Mouse (Mus musculus) ovary, postnatal 10 days (tissue): ENCODE data around the gene Apobec3.

Experiments used
- DNase-seq: peaks from one replicate; pipeline ENCODE4 v3.0.0; 2022; ENCODE audit warnings: low spot score

Apobec3 gene

DNA sequence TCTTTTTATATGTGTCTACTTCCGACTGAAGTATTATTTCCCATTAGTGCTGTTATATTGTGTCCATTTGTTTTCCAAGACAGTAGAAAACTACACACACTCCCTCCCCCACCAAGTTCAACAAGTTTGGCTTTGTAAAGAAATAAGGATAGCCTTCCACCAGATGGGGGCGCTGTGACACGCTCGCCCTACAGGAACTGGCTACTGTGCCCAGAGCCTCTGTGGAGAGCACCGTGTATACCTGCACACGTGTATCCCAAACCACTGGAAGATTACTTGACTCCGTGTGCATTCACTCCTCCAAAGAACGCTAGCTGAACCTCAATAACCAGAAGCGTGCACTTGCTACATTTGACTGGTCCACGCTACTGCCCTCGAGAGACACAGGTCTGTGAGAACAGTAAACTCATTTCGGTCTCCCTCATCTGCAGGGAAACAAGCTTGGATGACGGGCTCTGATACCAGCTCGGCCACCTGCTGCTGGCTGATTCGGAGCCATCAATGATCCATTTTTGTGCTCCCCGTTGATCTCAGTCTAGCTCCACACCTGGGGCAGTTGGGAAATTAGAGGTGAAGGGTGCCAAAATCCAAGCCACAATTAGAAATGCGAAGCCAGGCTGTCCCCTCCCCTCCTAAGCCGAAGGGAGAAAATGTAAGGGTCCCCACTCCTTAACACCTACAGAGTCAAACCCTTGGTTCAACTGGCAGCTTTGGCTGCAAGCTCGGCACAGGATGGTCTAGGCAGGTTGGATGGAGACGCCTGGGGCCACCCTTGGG, at the start of gene Apobec3:
Gene Apobec3 (plus strand): TSS at position 224 of the 777 bp plus-strand sequence.
- peak; percentile 31 for DNase-seq

DNA sequence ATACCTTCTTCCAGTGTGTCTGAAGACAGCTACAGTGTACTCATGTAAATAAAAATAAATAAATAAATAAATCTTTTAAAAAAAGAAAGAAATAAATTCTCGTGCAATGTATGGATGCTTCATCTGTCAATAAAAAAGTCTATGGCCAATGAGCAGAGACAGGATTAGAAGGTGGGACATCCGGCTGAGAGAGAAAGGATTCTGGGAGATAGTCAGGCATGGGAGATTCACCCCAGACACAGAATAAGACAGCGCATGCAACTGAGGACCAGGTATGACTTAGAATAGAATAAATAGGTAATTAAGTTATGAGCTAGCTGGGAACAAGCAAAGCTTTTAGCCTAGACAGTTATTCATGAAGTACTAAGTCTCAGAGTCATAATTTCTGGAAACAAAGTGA, 48.5 kb upstream of the Apobec3 start:
- DNase-seq, result no peak

DNA sequence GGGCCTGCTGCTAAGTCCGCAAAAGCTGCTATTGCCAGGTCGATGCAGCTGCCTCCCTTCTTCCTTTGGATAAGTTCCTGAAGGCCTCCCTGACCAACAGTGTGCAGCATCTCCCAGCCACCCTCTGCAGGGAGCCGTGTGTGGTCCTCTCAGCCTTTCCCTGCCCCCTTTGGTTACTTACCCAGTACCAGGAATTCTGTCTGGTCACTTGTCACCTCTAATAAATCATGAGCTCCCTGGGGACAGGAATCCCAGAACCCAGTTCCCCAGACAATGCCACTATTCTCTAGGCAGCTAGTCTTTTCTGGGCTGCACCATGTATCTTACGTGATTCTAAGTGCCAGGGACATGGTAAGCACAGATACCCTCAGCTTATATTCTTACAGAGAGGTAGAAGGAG, 45.5 kb upstream of the Apobec3 start:
- no peak for DNase-seq

DNA sequence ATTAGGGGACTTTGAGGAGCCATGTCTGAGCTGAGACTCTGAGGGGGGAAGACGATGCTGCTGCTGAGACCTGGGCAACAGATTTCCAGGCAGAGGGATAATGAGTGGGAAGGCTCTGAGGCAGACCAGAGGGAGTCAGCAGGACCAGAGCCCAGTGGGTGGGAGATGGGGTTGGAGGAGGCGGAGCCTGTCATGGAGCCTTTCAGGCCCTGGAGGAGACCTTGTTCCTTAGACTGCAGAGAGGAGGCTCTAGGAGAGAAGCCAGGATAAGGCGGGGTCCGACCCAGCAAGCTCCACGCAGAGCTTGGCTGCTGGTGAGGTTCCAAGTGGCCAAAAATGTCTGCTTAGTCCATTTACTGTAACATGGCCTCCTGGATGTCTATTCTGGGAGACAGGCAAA, 44.4 kb upstream of the Apobec3 start:
- DNase-seq, result no peak

DNA sequence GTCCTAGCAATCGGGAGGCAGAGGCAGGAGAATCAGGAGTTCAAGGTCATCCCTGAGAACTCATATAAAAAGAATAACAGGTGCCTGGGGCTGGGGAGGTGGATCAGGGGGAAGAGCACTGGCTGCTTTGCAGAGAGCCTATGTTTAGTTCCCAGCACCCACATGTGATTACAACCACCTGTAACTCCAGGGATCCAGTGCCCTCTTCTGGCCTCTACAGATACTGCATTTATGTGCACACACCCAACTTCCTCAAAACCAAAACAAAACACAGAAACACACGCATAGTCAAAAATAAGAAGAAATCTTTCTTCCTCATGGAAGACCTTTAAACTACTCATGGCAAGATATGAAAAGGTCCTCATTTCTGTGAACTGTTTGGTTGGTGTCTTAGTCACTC, 41.3 kb upstream of the Apobec3 start:
- DNase-seq, result no peak

DNA sequence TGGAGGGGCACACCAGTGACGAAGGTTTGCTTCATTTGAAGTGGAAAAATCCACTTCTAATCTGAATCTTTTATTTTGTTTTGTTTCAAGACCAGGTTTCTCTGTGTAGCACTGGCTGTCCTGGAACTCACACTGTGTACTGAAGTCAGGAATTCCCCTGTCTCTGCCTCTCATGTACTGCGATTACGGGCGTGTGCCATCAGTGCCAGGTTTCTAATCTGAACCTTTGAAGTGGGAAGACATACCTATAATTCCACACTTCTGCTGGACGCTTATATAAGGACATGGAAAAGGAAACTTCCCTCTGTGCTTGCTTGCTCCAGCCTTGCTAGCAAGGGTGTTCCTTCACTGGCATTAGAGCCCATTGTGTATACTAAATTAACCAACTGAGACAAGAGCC, 32.5 kb upstream of the Apobec3 start:
- no peak for DNase-seq

DNA sequence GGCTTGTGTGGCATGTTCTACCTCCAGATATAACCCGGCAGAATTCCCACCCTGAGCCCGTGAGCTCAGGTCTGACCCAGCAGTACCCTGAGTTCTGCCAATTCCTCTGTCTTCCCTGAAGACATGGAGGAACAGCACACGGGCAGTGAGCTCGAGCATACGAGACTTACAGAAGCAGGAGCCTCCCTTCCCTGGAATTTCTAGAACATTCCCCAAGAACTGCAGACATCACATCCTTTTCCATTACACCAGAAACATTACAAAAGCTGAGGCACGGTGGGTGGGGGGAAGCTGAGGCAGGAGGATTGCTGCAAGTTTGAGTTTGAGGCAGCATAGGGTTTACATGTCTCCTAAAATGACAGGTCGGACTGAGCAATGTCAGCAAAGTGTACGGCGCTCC, 31.6 kb upstream of the Apobec3 start:
- no peak for DNase-seq

DNA sequence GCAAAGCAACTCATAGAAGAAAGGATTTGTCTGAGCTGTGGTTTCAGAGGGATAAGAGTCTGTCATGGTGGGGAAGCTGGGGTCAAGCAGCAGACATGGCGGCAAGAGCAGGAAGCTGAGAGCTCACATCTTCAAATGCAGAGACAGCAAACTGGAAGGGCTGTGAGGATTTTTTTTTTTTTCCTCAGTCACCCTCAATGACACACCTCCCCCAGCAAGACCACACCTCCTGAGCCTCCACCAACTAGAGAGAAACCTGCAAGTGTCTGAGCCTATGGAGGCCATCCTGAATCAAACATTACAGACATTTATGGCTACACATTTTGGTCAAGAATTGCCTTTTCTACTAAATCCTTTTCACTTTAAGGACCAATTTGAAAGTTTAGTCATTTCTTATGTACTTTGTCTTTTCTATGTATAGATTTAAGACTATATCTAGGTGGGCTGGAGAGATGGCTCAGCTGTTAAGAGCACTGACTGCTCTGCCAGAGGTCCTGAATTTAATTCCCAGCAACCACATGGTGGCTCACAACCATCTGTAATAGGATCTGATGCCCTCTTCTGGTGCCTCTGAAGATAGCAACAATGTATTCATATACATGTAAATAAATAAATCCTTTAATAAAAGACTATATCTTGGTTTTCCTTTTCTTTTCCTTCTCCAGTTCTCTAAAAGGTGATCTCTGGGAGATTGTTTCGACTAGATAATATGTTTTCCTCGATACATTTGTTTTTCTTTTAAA, 24.0 kb upstream of the Apobec3 start:
- DNase-seq, result no peak

DNA sequence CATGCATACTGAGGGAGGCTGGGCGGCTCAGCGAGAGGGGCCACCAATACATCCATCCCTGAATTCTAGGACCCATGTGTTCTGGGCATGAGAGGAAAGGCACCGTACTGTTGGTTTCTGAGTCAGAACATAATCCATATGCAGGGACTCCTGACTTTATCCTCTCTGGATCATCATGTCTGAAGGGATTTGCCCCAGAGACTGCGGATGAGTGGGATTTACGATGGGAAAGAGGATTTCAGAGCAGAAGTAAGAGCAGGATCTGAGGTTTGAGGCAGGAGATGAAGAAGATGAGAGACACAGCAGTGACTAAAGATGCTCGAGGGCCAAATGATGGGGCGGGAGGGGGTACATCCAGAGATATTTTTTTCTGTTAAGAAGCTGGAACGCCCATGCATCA, 17.9 kb upstream of the Apobec3 start:
- no peak for DNase-seq

DNA sequence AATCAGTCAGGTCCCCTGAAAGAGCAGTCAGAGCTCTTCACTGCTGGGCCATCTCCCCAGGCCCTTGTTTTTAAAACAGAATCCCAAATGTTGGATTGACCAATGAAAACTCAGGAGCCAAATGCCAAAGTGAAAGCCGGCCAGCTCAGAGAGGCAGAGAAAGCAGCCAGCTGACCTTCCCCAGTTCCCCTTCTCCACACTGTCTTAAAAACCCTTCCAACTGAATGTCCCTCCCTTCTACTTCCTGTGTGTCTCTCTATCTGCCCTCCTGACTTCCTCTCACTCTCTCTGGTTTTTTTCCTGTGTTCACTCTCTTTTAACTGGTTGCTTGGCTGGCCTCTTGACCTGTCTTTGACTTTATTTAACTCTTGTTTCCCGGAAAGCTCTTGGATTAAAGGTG, 17.5 kb upstream of the Apobec3 start:
- DNase-seq, result no peak

DNA sequence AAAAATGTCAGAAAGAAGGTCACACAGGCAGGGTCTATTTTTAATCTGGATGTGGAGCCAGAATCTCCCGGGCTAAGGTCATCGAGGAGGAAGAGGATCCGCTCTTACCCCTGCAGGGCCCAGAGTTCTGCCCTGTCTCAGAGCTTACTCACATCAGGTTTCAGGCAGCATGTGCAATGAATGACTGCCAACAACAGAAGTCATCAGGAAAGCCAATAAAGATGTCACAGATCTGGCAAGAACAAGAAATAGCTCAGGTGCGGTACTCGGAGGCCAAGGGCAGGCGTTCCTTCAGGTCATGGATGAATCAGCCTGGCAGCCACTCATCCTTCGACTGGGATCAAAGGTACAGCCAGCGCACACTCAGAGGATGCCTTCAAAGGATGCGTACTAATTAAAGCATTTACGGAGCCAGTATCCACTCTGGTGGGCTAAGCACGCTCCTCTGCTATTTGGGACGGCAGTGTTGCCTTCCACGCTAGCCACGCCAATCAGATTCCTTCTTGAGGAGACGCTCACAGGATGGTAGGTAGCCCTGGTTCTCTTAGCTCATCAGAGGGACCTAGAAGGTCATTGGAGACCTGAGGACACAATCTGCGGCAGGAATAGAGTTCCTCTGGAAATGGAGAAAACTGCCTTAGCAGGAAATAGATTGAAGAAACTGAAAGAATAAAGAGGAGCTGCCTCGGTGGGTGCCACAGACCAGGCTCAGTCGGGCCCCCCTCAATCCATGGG, 16.0 kb upstream of the Apobec3 start:
- no peak for DNase-seq

DNA sequence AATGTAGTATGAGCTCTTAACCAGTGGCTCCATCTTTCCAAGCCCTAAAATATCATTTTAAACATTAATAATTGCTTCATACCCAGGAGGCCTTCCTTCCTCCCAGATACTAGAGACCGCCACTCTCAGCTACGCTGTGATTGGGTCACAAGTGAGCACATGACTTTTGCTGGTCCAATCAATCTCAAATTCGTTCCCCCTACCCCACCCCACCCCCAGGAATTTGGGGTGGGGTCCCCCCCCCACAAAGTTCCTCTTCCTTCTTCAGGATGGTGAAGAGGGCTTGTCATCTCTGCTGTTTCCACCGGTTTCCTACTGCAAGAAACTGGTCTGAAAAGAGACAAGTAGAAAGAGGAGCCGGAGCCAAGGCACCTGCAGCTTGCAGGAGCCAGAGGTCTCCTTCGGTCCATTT, 12.7 kb upstream of the Apobec3 start:
- DNase-seq, result no peak

DNA sequence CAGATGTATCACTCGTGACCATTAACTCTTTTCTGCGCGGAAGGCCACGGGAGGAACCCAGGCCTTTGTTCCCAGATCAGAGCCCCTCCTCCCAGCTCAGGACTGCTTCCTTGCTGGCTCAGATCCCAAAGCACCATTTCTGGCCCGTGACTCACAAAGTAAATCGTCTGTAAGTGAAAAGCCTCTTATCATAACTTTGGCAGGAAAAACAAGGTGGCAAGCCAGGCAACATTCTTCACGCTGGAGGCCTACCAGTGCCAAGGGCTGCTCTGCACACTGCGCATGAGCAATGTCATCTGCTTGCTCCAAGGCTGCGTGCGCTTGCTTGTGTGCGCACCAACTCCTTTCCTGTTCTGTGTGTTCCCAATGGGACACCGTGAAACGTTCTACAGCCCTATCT, 12.1 kb upstream of the Apobec3 start:
- peak; percentile 58 for DNase-seq

DNA sequence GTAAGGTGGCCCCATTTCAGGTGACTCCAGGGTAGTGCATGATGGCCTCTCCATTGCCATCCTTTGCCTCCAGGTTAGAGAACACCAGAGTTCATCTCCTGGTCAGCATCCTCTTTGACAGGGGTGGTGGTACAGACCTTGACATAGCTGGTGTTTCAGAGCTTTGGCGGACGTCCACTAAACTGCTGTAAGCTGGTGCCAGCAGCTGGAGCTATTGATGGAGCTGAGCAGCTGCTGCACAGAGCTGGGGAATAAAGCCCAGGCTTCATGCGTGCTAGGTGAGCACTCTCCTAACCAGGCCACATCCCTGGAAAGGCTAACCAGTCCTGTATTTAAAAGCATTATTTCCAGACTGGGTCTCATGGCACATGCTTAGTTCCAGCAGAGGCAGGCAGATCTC, 11.0 kb upstream of the Apobec3 start:
- no peak for DNase-seq

DNA sequence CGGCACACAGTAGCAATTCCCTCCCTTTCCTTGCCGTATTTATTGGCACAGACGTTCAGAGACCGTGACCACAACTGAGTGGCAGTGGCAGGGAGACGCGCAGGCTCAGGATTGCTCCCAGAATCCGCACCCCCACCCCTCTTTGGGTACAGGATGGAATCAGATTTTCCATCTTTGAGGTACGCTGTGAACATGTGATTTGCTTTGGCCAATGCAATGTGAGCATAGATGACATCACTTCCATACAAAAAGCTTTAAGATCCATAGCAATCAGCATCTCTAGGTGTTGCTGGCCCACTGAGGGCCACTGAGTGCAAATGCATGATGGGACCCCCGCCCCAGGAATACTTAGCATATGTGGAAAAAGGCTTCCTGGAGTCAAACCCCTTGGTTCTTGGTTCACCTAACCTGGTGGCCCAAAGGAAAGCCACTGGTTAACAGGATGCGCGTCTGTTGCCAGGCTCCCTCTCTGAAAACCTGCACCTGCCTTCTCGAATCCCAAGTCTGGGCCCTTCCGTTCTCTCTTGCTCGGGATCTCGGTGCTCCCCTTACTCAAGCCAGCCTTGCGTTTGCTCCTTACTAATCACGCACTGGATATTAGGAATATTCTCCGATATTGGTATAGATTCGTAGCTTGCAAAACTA, 8.7 kb upstream of the Apobec3 start:
- no peak for DNase-seq

DNA sequence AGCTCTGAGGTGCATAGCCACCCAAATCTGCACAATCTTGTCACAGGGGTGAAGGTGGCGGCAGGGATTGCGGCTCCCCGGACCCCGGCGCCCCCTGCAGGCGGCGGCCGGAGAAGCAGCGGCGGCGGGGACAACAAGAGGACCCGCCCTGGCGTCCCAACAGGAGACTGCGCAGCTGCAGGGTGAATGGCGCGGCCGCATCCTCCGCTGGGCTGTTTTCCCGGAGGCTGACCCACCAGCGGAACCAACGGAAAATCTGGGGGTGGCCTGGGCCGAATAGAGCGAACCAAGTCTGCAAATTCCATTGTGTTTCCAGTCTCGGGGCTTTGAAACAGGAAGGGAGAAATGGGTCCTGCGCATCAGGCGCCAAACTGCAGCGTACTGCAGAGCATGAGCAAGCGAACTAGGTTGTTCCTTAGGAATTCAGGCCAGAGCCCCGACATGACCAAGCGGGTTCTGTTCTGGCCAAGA, 8.1 kb upstream of the Apobec3 start:
- peak; percentile 90 for DNase-seq

DNA sequence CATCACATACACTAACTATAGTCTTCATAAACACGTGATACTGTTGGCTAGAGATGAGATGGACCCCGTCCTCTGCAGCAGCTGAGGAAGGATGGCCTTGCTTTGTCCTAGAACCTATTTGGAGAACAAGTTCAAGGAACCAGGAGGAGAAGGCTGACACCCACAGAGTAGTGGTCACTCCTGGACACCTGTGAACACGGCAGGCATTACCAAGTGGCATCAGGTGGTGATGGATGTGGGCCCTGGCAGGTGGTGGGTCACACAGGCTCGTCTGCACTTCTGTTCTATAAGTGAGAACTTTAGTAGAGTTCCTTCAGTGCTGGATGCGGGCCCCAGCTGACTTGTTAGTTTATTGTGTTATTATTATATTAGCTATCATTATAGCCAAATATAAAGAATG, 6.6 kb upstream of the Apobec3 start:
- no peak for DNase-seq

DNA sequence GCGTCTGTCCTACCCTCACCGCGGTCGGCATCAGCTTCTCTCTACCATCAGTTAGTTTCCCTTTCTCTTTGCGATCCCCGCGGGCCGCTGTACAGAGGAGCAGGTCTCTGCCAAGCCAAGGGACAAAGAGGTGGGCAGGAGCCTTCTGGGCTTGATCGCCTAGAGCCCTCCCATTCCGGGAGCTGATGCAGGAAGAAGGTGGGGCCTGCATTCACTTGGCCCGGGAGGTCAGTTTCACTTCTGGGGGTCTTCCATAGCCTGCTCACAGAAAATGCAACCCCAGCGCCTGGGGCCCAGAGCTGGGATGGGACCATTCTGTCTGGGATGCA, 718 bp downstream of the Apobec3 start:
- DNase-seq, result peak; percentile 28

DNA sequence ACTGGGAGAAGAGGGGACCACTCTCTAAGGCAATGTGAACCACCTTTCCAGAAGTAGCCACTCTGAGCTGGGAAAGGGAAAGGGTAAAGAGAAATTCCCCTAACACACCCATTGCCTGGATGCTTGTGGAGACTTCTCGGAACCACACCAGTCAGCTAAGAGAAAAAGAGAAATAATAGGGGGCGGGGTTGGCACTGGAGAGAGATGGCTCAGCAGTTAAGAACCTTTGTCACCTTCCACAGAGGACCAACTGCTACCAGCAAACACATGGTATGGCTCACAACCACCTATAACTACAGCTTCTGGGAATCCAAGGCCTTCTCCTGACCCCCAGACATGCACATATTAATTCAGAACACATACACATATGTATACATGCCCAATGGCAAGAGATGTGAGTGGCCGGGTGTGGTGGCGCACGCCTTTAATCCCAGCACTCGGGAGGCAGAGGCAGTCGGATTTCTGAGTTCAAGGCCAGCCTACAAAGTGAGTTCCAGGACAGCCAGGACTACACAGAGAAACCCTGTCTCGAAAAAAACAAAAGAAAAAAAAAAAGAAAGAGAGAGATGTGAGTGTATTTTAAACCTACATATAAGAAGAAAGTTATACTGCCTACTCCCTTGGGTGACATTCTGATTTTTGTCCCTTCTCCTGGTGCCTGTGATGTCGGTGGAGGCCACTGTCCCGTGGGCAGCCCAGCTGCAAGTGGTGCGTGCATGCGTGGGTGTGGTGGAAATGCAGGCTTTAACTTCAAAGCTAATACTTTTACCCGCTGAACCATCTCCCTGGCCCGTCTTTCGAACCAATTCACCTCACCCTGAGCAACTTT, 1.8 kb downstream of the Apobec3 start:
- DNase-seq, result no peak

DNA sequence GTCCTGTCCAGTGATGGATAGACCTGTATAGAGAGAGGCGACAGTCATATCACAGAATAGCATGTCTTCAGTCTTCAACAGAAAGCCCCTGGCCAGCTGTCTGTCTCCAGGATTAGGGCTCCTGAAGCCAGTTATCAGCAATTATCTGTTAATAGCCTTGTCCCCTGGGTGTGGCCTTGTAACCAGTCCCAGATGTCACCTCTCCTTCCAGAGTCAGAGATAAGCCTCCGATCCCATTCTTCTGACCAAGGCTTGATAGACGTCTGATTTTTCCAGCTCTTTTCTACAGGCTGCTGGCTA, 2.3 kb downstream of the Apobec3 start:
- DNase-seq, result no peak

DNA sequence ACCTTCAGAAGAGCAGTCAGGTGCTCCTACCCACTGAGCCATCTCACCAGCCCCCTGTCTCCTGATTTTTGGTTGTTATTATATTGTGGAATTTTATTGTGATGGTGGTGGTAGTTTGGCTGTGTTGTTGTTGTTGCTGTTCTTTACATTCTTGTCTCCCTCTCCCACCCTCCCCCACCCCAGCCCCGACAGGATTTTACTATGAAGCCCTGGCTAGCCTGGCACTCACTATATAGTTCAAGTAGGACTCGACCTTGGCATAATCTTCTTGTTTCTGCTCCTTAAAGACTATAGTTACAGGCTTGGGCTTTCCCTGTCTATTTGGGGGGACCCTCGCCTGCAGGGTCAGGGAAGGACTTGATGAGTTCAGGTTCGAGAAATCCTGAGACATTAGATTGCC, 2.9 kb downstream of the Apobec3 start:
- DNase-seq, result no peak
